Mouse (Mus musculus) stomach, postnatal 0 days (tissue): ENCODE measurements at regions not wholly inside any gene's neighbourhood (a gene's known extent, or its start where the extent isn't known, plus 50 kb on each side); places are given as distances from the start of the nearest gene placed in this dataset.

ENCODE experiments used
- ATAC-seq: fragments of 200-750 bp; cut with Nextera tagmentation; 2 replicates; pipeline ENCODE4 v1.8.0; 2017; ENCODE audit not compliant: low FRiP score, low TSS enrichment
- DNase-seq: peaks from one replicate; pipeline ENCODE4 v3.0.0-alpha.2; 2016; ENCODE audit warnings: low spot score
- H3K27ac ChIP-seq: fragments of 300-500 bp; sonication (generic); replicated peaks from 2 replicates; pipeline ENCODE4 v1.5.1; 2014; ENCODE audit warnings: mild to moderate bottlenecking, control low read depth
- H3K27me3 ChIP-seq: fragments of 300-500 bp; sonication (generic); 2 replicates; pipeline ENCODE4 v1.6.1; 2014; ENCODE audit warnings: low read length; ENCODE audit not compliant: control insufficient read depth, insufficient read depth
- H3K36me3 ChIP-seq: fragments of 300-500 bp; sonication (generic); 2 replicates; pipeline ENCODE4 v1.6.1; 2014; ENCODE audit warnings: low read length, mixed read lengths; ENCODE audit not compliant: control insufficient read depth, insufficient read depth
- H3K4me1 ChIP-seq: fragments of 300-500 bp; sonication (generic); replicated peaks from 2 replicates; pipeline ENCODE4 v1.6.1; 2014; ENCODE audit warnings: antibody characterized with exemption; ENCODE audit not compliant: control insufficient read depth, insufficient read depth
- H3K4me2 ChIP-seq: fragments of 300-500 bp; sonication (generic); replicated peaks from 2 replicates; pipeline ENCODE4 v1.6.1; 2014; ENCODE audit warnings: low read depth, mild to moderate bottlenecking, control low read depth, moderate library complexity
- H3K4me3 ChIP-seq: fragments of 300-500 bp; sonication (generic); 2 replicates; pipeline ENCODE4 v1.5.1; 2014; ENCODE audit warnings: low read depth, low read length, control low read depth
- H3K9ac ChIP-seq: fragments of 300-500 bp; sonication (generic); 2 replicates; pipeline ENCODE4 v1.6.1; 2014; ENCODE audit warnings: mild to moderate bottlenecking, low read length, control low read depth, mixed read lengths
- H3K9me3 ChIP-seq: fragments of 300-500 bp; sonication (generic); 2 replicates; pipeline ENCODE4 v1.6.1; 2016; ENCODE audit warnings: low read length; ENCODE audit not compliant: control insufficient read depth
- CTCF ChIP-seq: IDR thresholded peaks from 2 replicates; pipeline ENCODE4 v1.5.1; 2016; ENCODE audit warnings: antibody characterized with exemption, low read depth, mild to moderate bottlenecking, moderate library complexity
- EP300 ChIP-seq: optimal IDR thresholded peaks from 2 replicates; pipeline ENCODE3; 2016; ENCODE audit warnings: antibody characterized with exemption
- WGBS: fragments of 180-500 bp; shearing (Covaris S2); extraction: QIAGEN DNeasy Blood & Tissue Kit; methylation state at CpG from one replicate; pipeline ENCODE4 v1.1.7; 2014; 5-methylcytosine and 5-hydroxymethylcytosine counted together

- ATAC-seq (no peak), DNase-seq (no peak)
- Histone ChIP-seq H3K9me3 (no peaks in the 10 kb centered on the region), H3K9ac (no peak overlapping the region), H3K27me3 (no peaks in the 10 kb centered on the region), H3K4me1 (no peaks in the 10 kb centered on the region), H3K4me2 (no peak overlapping the region), H3K4me3 (no peak overlapping the region), H3K36me3 (no peaks in the 10 kb centered on the region), H3K27ac (no peak overlapping the region)
- 19% methylated on average over 7 of the region's 7 CpGs for WGBS
- TF ChIP-seq EP300: no peak
- no peak for TF ChIP-seq CTCF
Observed at GRCm38 (mm10) chr1:82031130-82031529, 201.8 kb upstream of the Gm9747 start.

- WGBS: 81% methylated on average over 1 of the region's 1 CpGs
- TF ChIP-seq EP300: no peak
- TF ChIP-seq CTCF: no peak
- no peak for DNase-seq
- H3K4me3 ChIP-seq: no peak overlapping the region
- H3K4me1 ChIP-seq: no peaks in the 10 kb centered on the region
- no peaks in the 10 kb centered on the region for H3K27me3 ChIP-seq
- H3K27ac ChIP-seq: no peak overlapping the region
- no peaks in the 10 kb centered on the region for H3K36me3 ChIP-seq
- H3K9ac ChIP-seq: no peak overlapping the region
- H3K4me2 ChIP-seq: no peak overlapping the region
- no peak for ATAC-seq
- H3K9me3 ChIP-seq: no peaks in the 10 kb centered on the region
Observed at GRCm38 (mm10) chr1:82032410-82032809, 200.5 kb upstream of the Gm9747 start.

- TF ChIP-seq CTCF (no peak), EP300 (no peak)
- 64% methylated on average over 4 of the region's 4 CpGs for WGBS
- H3K4me2 ChIP-seq: no peak overlapping the region
- H3K27ac ChIP-seq: no peak overlapping the region
- H3K9me3 ChIP-seq: no peaks in the 10 kb centered on the region
- H3K9ac ChIP-seq: no peak overlapping the region
- DNase-seq (no peak), ATAC-seq (no peak)
- H3K4me3 ChIP-seq: no peak overlapping the region
- H3K4me1 ChIP-seq: no peaks in the 10 kb centered on the region
- no peaks in the 10 kb centered on the region for H3K27me3 ChIP-seq
- H3K36me3 ChIP-seq: no peaks in the 10 kb centered on the region
Observed at GRCm38 (mm10) chr1:82038171-82038570, 194.7 kb upstream of the Gm9747 start.

- Histone ChIP-seq H3K9me3 (no peaks in the 10 kb centered on the region), H3K27ac (no peak overlapping the region), H3K4me3 (no peak overlapping the region), H3K4me1 (no peaks in the 10 kb centered on the region), H3K36me3 (no peaks in the 10 kb centered on the region), H3K4me2 (no peak overlapping the region), H3K27me3 (no peaks in the 10 kb centered on the region), H3K9ac (no peak overlapping the region)
- TF ChIP-seq EP300: no peak
- TF ChIP-seq CTCF: no peak
- DNase-seq: no peak
- no peak for ATAC-seq
- WGBS: 82% methylated on average over 1 of the region's 1 CpGs
Observed at GRCm38 (mm10) chr1:82038698-82039097, 194.2 kb upstream of the Gm9747 start.

- TF ChIP-seq CTCF (no peak), EP300 (no peak)
- Histone ChIP-seq H3K36me3 (no peaks in the 10 kb centered on the region), H3K27ac (no peak overlapping the region), H3K27me3 (no peaks in the 10 kb centered on the region), H3K9ac (no peak overlapping the region), H3K4me3 (no peak overlapping the region), H3K9me3 (no peaks in the 10 kb centered on the region), H3K4me2 (no peak overlapping the region), H3K4me1 (no peaks in the 10 kb centered on the region)
- WGBS: 51% methylated on average over 3 of the region's 3 CpGs
- DNase-seq (no peak), ATAC-seq (no peak)
Observed at GRCm38 (mm10) chr1:82041286-82042050, 191.4 kb upstream of the Gm9747 start.

- Histone ChIP-seq H3K4me1 (no peaks in the 10 kb centered on the region), H3K27ac (no peak overlapping the region), H3K27me3 (no peaks in the 10 kb centered on the region), H3K9ac (no peak overlapping the region), H3K36me3 (no peaks in the 10 kb centered on the region), H3K4me3 (no peak overlapping the region), H3K9me3 (no peaks in the 10 kb centered on the region), H3K4me2 (no peak overlapping the region)
- TF ChIP-seq EP300: no peak
- TF ChIP-seq CTCF: no peak
- WGBS: 33% methylated on average over 2 of the region's 2 CpGs
- no peak for ATAC-seq
- DNase-seq: no peak
Observed at GRCm38 (mm10) chr1:82042051-82042432, 190.9 kb upstream of the Gm9747 start.
